Mouse (Mus musculus): ENCODE results near the gene Rhobtb1.

GRCm38 (mm10) chr10:69190434-69191160, 39.4 kb downstream of the Rhobtb1 start:
- TF ChIP-seq CTCF (IDR thresholded peaks at IDR 0.05; ENCODE audit: borderline replicate concordance, control insufficient read depth, extremely low read depth, insufficient read depth, low read length, poor library complexity) (no peak), POLR2A (IDR thresholded peaks at IDR 0.05; ENCODE audit: control insufficient read depth, extremely low read depth, insufficient read depth, low read length, poor library complexity) (no peak)

All from thymus, adult 2 months (tissue).